Mouse (Mus musculus) adrenal gland, adult (tissue): Measurements from ENCODE around the gene Etnppl.

ENCODE experiments used
- DNase-seq, 2 experiments: peaks; one replicate each; pipeline ENCODE4 v3.0.0; 2022 to 2023; ENCODE audit warnings: low spot score in 1 of 2; ENCODE audit not compliant: inconsistent age in 2 of 2

Gene Etnppl

DNA sequence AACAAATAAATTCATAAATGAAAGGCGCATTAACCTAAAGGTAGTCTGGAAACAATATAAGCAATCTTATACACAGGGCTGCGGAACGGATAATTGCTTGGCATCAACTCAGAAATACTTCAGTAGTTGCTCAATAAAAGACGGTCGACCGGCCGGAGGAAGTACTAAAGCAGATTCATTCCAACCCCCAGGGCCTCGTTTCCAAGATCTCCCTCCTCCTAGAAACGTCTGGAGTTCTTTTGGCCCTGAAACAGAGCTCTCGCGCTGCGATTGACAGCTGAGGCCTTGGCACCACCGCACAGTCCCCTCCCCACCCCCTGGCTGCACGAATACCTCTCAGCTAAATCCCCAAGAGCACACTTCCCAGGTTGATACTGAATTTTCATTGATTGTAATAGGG lies 54.0 kb downstream of the Etnppl start:
- peak; percentile 24 to 57 for DNase-seq

DNA sequence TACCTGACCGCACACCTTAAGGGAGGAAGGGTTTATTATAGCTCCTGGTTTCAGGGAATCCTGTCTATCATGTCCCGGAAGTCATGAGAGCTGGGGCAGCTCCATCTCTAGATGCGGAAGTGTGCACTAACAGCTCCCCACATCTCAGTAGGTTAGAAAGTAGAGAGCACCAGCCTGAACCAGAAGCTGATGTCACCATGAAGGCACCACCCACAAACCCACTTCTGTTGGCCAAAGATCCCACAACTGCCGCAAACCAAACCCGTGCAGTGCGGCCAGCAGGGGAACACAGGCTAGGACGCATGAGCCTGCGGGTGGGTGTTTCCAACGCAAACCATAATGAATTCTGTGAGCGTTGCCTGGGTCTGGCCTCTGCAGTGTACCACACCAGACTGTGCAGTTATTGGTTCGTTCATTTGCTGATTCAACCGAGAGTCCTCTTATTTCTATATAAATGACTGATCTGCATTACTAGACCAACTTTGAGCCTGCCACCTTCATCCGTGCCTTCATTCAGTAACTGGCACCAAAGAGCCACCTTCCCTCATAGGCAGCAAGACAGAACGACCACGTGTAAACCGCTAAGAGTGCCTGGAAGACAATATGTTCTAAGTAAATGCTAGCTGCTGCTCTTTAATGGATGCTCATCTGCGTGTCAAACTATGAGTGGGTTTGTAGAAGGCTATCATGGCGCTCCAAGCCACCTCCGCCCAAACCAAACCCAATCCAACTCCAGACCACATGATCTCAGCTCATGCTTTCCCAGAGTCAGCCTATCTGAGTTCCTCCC lies 60.6 kb downstream of the Etnppl start:
- DNase-seq: no peak

DNA sequence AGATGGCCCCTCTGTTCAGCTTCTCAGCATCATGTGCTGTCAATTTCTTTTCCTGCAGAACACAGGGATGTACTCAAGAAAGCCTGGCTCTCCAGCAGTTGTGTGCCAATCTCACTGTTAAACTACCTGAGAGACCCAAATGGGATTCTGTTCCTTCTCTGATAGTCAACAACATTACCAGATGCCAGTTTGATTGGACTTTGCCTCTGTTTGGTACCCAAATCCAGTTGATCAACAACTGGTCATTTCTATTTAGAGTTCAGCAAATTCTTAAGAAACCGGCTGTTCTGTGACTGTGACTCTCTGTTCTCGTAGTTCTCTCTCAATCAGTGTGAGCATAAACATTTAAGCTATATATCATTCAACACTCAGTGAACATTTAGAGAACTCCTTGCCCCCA lies 64.0 kb downstream of the Etnppl start:
- no peak for DNase-seq

DNA sequence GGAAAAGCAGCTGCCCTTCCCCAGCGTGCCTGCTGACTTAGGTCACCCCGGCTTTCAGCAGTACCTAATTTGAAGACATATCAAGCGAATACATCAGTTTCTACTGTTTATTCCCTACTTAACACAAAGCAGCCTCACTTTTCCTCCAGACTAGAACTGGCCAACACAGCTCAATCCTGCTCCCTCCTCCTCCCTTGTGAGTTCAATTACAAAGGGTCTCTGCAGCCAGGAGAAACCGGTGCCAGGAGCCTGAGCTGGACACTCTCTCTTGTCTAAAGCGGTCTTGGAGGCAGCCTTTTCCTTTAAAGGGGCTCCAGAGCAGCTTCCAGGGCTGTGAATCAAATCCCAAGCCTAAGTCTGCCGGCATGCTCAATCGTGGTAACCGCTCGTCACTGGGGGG lies 64.9 kb downstream of the Etnppl start:
- no peak for DNase-seq

DNA sequence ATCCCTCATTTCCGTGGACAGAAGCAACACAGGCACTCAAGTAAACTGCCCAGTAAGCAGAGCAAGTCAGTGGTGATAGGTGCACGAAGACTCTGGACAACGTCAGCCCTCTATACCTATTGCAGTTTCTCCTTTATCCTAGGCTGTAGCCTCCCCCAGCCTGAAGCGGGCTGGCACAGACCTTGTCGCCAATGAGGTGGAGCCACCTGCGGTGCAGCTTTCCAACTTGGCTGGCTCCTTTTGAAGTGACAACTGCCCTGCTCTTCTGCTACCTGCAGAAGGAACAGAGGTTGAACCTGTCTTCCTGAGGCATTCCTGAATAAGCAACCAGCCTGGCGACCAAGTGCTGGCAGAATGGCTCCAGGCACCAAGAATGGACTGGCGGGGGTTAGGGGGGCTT lies 66.6 kb downstream of the Etnppl start:
- DNase-seq: no peak

DNA sequence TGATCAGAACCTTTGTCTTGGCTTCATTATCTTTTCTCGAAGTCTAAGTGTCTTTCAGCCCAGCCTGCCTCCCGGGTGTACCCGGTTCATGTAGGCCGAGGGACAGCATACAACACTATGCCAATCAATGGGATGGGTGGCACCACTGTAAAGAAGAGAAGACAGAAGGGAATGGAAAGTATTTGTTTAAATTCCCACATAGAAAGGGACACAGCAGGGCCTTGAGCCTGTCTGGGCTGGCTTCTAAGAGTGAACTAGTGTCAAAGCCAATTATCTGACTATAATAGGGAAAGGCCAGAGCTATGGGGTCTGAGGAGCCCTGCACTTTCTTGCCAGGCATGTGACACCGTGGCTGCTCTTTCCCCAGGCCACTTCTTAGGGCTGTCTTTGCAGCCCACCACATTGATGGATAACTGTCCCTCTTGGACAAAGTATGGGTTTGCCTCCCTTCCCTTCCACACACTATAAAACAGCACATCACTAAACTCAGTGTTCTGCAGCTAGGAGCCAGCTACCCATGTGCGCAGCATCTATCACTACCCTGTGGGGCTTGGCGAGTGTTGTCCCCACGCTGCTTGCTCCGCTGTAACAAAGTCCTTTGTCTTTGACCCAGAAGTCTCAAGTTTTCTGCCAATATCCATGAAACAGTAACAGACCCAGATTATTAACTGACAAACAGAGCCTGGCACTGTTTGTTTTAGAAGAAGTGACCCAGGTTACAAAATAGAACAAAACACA lies 67.2 kb downstream of the Etnppl start:
- no peak for DNase-seq

DNA sequence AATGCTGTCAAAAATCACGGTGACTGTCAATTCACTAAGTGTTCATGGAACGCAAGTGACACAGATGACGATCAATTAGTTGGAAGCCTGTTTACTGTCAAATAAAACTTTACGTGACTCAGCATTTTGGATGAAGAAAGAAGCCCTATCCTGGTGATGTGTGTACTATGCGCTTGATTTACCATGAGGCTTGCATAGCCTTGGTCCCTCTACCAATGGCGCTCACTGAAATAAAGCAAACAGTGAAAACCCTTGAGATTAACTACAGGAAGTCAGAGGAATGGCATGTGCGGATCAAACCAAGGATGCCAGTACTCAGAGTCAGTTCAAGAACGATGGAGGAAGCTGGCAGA lies 67.7 kb downstream of the Etnppl start:
- no peak for DNase-seq

DNA sequence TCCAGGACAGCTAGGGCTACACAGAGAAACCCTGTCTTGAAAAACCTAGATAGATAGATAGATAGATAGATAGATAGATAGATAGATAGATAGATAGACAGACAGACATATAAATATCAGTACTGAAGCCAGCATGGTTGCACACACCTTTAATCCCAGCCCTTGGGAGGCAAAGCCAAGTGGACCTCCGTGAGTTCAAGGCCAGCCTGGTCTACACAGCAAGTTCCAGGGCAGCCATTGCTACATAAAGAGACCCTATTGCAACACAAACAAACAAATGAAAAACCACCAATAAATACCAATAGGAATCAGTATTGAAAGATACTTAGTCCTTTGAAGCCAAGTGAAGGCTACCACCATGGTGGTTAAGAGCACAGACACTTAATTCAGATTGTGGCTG lies 69.8 kb downstream of the Etnppl start:
- DNase-seq: no peak
